Mouse (Mus musculus) heart, embryonic 11.5 days (tissue): Measurements from ENCODE around the gene Ep300. TPM values are rescaled to one million over a fixed set of nuclear protein-coding genes. Genes with fewer than 3 reads are reported as not detected.
A peak's percentile ranks its signal among the peaks of the same experiment; 100 is the strongest.
"Not testable (repeated sequence)": the region's sequence is repeated elsewhere in the genome, so short reads cannot be mapped to it uniquely, and the experiment has no call there.

Experiments
- ATAC-seq: fragments of 200-750 bp; cut with Nextera tagmentation; replicated peaks from 2 replicates; pipeline ENCODE4 v1.8.0; 2017; ENCODE audit warnings: moderate library complexity; ENCODE audit not compliant: insufficient number of reproducible peaks, low FRiP score, low TSS enrichment
- H3K27ac ChIP-seq: fragments of 300-500 bp; sonication (generic); 2 replicates; pipeline ENCODE4 v1.5.1; 2014; ENCODE audit warnings: mild to moderate bottlenecking, low read depth, low read length
- H3K27me3 ChIP-seq: fragments of 300-500 bp; sonication (generic); 2 replicates; pipeline ENCODE4 v1.6.1; 2014; ENCODE audit warnings: mild to moderate bottlenecking, low read length, mixed read lengths; ENCODE audit not compliant: control insufficient read depth, insufficient read depth
- H3K36me3 ChIP-seq: fragments of 300-500 bp; sonication (generic); 2 replicates; pipeline ENCODE4 v1.6.1; 2014; ENCODE audit warnings: mild to moderate bottlenecking, low read length, moderate library complexity, mixed read lengths; ENCODE audit not compliant: control insufficient read depth, insufficient read depth
- H3K4me1 ChIP-seq: fragments of 300-500 bp; sonication (generic); 2 replicates; pipeline ENCODE4 v1.6.1; 2014; ENCODE audit warnings: low read length; ENCODE audit not compliant: control insufficient read depth, insufficient read depth
- H3K4me2 ChIP-seq: fragments of 300-500 bp; sonication (generic); 2 replicates; pipeline ENCODE4 v1.6.1; 2014; ENCODE audit warnings: mild to moderate bottlenecking, moderate library complexity
- H3K4me3 ChIP-seq: fragments of 300-500 bp; sonication (generic); 2 replicates; pipeline ENCODE4 v1.5.1; 2014; ENCODE audit warnings: low read depth, low read length
- H3K9ac ChIP-seq: fragments of 300-500 bp; sonication (generic); 2 replicates; pipeline ENCODE4 v1.6.1; 2014; ENCODE audit warnings: mild to moderate bottlenecking, low read depth, low read length, moderate library complexity
- H3K9me3 ChIP-seq: fragments of 300-500 bp; sonication (generic); replicated peaks from 2 replicates; pipeline ENCODE4 v1.6.1; 2016; ENCODE audit warnings: low read length; ENCODE audit not compliant: control insufficient read depth
- WGBS: fragments of 180-500 bp; shearing (Covaris S2); extraction: QIAGEN DNeasy Blood & Tissue Kit; methylation state at CpG from one replicate; pipeline ENCODE4 v1.1.7; 2014; ENCODE audit not compliant: insufficient replicate concordance; 5-methylcytosine and 5-hydroxymethylcytosine counted together
- polyA plus RNA-seq: library from polyadenylated mRNA; unstranded; fragments of >200 nt; fragmentation: Nextera tagmentation; extraction: Ambion mirVana; gene quantifications from 2 replicates; pipeline ENCODE4 v1.2.1, GENCODE M21; 2014

Gene Ep300
- polyA plus RNA-seq, 1 experiment from 2014 or later: 26.9 TPM

DNA sequence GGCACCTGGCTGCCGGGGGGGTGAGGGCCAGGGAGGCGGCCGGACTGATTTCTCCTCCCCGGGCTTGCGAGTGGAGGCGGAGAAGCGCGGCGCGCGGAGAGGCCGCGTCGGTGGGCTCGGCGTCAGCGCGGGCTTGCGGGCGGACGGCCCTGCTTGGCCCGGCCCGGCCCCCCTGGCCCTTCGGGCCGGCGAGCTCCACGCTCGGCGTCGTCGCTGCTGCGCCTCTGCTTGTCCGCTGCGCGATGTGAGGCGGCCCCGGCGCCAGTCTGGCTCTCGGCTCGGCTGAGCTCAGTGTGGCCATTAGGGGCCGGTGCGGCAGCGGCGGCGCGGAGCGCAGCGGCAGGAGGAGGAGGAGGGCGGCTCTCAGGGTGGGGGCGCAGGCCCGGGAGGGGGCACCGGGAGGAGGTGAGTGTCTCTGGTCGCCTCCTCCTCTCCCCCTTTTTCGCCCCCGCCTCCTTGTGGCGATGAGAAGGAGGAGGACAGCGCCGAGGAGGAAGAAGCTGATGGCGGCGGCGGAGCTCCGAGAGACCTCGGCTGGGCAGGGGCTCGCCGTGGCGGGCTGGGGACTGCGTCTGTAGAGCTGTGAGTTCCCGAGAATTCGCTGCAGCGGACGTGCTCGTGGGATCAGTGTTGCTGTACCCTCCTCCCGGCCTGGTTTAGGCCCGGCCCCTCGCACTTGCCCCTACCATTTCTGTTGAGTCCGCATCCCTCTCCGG lies 753 bp downstream of the Ep300 start:
- no peaks in the 10 kb centered on the region for H3K36me3 ChIP-seq
- peaks cover 8% of the 10 kb centered on the region; the same call in 1 of the 2 replicates for H3K4me1 ChIP-seq
- H3K4me2 ChIP-seq: peak overlapping the region; percentile 92
- peak overlapping the region; percentile 99 for H3K27ac ChIP-seq
- WGBS: under 1% methylated on average over 66 of the region's 77 CpGs
- H3K4me3 ChIP-seq: peak overlapping the region; percentile 80
- peak; percentile 76 for ATAC-seq
- H3K9ac ChIP-seq: peak overlapping the region; percentile 100
- no peaks in the 10 kb centered on the region for H3K27me3 ChIP-seq
- no peaks in the 10 kb centered on the region for H3K9me3 ChIP-seq

DNA sequence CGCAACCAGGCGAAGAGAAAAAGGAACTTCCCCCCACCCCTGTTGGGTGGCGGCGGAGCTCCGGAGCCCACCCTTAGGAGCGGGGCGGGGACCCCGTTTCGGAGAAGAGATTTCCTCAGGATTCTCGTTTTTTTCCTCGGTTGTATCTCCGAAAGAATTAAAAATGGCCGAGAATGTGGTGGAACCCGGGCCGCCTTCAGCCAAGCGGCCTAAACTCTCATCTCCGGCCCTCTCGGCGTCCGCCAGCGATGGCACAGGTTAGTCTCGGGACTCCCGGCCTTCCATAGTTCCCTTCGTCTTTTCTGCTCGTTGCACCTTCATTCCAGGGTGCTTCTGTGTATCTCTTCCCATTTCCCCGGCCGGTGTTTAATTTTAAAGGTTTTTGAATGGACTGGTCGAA lies 1.3 kb downstream of the Ep300 start:
- WGBS: under 1% methylated on average over 28 of the region's 28 CpGs
- Histone ChIP-seq H3K27ac (peak overlapping the region; percentile 99), H3K4me2 (peak overlapping the region; percentile 92), H3K36me3 (no peaks in the 10 kb centered on the region), H3K4me1 (peaks cover 8% of the 10 kb centered on the region; the same call in 1 of the 2 replicates), H3K4me3 (peak overlapping the region; percentile 80), H3K9ac (peak overlapping the region; percentile 100), H3K27me3 (no peaks in the 10 kb centered on the region), H3K9me3 (no peaks in the 10 kb centered on the region)
- ATAC-seq: 0 out of 2 replicates have a peak, but pooled peaks have one; percentile 6

DNA sequence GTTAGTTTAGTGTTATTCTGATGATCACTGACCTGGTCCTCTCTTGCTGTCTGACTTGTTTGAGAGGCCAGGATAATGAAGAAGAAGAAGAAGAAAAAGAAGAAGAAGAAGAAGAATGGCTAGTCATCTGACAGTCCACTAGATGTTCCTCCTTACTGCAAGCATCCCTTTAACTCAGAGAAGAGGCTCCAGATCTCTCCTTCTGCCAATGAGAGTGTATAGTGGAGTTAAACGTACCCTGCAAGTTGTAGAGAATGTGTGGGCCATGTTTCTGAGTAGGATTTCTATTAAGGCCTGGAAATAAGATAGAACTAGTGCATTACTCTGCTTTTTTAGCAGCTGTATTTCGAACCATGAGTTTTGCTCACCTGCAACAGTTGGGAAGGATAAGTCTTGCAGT lies 2.5 kb downstream of the Ep300 start:
- Histone ChIP-seq H3K27ac (no peak overlapping the region), H3K4me1 (peaks cover 8% of the 10 kb centered on the region; the same call in 1 of the 2 replicates), H3K4me3 (peak overlapping the region; percentile 80), H3K9ac (peak overlapping the region; percentile 100), H3K9me3 (no peaks in the 10 kb centered on the region), H3K4me2 (peak overlapping the region; percentile 92), H3K36me3 (no peaks in the 10 kb centered on the region), H3K27me3 (no peaks in the 10 kb centered on the region)
- 48% methylated on average over 2 of the region's 2 CpGs for WGBS
- ATAC-seq: no peak

DNA sequence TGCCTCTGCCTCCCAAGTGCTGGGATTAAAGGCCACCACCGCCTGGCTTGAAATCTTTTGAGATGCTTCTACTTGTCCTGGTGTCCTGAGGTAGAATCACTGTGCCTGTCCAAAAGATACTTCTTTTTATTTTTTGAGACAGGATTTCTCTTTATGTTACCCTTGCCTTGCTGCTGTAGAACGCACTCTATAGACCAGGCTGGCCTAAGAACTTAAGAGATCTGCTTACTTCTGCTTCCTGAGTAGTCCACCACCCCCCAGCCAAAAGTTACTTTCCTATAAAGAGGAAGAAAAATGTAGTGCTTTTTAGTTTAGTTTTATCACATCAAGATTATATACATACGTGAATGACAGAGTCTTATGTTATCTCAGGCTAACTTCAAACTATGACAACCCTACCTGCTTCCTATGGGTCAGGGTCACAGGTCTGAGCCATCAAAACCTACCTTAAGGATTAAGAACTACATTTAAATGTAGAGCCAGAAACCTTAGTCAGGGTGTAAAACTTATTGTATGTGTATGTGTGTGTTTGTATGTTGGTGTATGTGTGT lies 9.1 kb downstream of the Ep300 start:
- H3K4me2 ChIP-seq: no peak overlapping the region
- no peaks in the 10 kb centered on the region for H3K4me1 ChIP-seq
- no peaks in the 10 kb centered on the region for H3K9me3 ChIP-seq
- H3K27me3 ChIP-seq: no peaks in the 10 kb centered on the region
- no peaks in the 10 kb centered on the region for H3K36me3 ChIP-seq
- no peak overlapping the region for H3K4me3 ChIP-seq
- H3K9ac ChIP-seq: no peak overlapping the region
- WGBS: 94% methylated on average over 3 of the region's 3 CpGs
- H3K27ac ChIP-seq: no peak overlapping the region
- ATAC-seq: no peak

DNA sequence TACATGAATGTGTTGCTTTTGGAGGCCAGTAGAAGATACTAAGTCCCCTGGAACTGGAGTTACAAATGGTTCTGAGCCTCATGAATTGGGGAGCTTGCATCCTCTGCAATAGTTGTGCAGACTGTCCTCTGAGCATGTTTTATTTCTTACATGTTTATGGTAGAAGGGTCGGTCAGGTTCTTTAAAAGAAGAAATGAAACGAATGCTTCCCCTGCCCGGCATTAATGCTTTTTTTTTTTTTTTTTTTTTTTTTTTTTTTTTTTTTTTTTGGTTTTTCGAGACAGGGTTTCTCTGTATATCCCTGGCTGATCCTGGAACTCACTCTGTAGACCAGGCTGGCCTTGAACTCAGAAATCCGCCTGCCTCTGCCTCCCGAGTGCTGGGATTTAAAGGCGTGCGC lies 13.6 kb downstream of the Ep300 start:
- not testable (repeated sequence) for H3K4me3 ChIP-seq, H3K4me1 ChIP-seq, H3K27ac ChIP-seq, H3K27me3 ChIP-seq, H3K9me3 ChIP-seq, ATAC-seq, H3K4me2 ChIP-seq, H3K36me3 ChIP-seq, H3K9ac ChIP-seq
- WGBS: 88% methylated on average over 8 of the region's 8 CpGs

DNA sequence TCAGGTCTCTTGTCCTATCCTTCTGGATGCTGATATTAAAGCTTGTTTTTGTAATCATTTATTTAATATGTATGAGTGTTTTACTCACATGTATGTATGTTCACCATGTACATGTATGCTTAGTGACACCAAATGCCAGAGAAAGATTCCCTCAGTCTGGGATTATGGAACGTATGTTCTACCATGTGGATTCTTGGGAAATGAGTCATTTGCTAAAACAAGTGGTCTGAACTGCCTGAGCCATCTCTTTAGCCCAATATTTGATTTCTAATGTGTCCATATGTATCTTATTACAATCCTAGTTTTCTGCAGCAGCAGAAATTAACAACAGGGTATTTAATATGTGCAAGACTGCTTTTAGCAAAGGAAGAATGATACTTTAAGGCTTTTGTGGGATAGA lies 20.1 kb downstream of the Ep300 start:
- H3K36me3 ChIP-seq: peaks cover 11% of the 10 kb centered on the region
- H3K27me3 ChIP-seq: no peaks in the 10 kb centered on the region
- H3K9me3 ChIP-seq: no peaks in the 10 kb centered on the region; the same call in 1 of the 2 replicates
- no peaks in the 10 kb centered on the region for H3K4me1 ChIP-seq
- ATAC-seq: no peak
- no peak overlapping the region for H3K4me2 ChIP-seq
- 49% methylated on average over 1 of the region's 1 CpGs for WGBS
- H3K27ac ChIP-seq: no peak overlapping the region
- H3K9ac ChIP-seq: no peak overlapping the region
- no peak overlapping the region for H3K4me3 ChIP-seq

DNA sequence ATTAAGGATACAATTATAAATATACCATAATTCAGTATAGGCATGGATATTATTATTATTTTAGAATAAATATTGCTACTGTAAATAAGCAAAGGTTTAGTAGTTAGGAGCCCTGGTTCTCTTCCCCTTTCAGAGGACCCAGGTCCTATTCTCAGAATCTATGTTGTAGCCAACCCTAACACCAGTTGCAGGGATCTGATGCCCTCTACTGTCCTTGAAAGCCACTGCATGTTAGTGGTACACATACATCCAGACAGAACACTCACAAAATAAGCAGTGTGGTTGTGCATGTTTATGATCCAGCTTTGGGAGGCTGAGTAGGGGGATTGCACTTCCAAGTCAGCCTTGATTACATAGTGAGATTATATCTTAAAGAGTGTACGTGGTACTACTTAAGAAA lies 21.5 kb downstream of the Ep300 start:
- Histone ChIP-seq H3K4me1 (no peaks in the 10 kb centered on the region), H3K4me2 (no peak overlapping the region), H3K27me3 (no peaks in the 10 kb centered on the region), H3K9ac (no peak overlapping the region), H3K9me3 (no peaks in the 10 kb centered on the region; the same call in 1 of the 2 replicates), H3K36me3 (peaks cover 14% of the 10 kb centered on the region), H3K27ac (no peak overlapping the region), H3K4me3 (no peak overlapping the region)
- WGBS: 89% methylated on average over 1 of the region's 1 CpGs
- no peak for ATAC-seq

DNA sequence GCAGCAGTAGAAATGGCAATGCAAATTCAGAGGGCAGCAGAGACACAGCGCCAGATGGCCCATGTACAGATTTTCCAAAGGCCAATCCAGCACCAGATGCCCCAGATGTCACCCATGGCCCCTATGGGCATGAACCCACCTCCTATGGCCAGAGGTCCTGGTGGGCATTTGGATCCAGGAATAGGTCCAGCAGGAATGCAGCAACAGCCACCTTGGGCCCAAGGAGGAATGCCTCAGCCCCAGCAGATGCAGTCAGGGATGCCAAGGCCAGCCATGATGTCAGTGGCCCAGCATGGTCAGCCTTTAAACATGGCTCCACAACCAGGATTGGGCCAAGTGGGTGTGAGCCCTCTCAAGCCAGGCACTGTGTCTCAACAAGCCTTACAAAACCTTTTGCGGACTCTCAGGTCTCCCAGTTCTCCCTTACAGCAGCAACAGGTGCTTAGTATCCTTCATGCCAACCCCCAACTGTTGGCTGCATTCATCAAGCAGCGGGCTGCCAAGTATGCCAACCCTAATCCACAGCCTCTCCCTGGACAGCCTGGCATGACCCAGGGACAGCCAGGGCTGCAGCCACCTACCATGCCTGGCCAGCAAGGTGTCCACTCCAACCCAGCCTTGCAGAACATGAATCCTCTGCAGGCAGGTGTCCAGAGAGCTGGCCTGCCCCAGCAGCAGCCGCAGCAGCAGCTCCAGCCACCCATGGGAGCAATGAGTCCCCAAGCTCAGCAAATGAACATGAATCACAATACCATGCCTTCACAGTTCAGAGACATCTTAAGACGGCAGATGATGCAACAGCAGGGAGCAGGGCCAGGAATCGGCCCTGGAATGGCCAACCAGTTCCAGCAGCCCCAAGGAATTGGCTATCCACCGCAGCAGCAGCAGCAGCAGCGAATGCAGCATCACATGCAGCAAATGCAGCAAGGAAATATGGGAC lies 64.6 kb downstream of the Ep300 start:
- 95% methylated on average over 8 of the region's 8 CpGs for WGBS
- Histone ChIP-seq H3K4me3 (no peak overlapping the region), H3K9ac (no peak overlapping the region), H3K4me1 (no peaks in the 10 kb centered on the region), H3K9me3 (no peaks in the 10 kb centered on the region), H3K27ac (no peak overlapping the region), H3K36me3 (peaks cover 48% of the 10 kb centered on the region), H3K27me3 (no peaks in the 10 kb centered on the region), H3K4me2 (no peak overlapping the region)
- no peak for ATAC-seq
